Mouse (Mus musculus) small intestine, adult 2 months (tissue): ENCODE measurements around the gene Ubap2l.

ENCODE experiments used
- CTCF ChIP-seq: fragments of 200-500 bp; IDR thresholded peaks from 2 replicates; pipeline ENCODE4 v1.5.1; 2012; ENCODE audit warnings: low read depth, mild to moderate bottlenecking, control low read depth, inconsistent platforms, low read length, moderate library complexity, mixed read lengths; ENCODE audit not compliant: insufficient replicate concordance, insufficient read length; ENCODE audit errors: extremely low read depth
- POLR2A ChIP-seq: fragments of 200-500 bp; IDR thresholded peaks from 2 replicates; pipeline ENCODE4 v1.6.1; 2012; ENCODE audit warnings: low read depth, mild to moderate bottlenecking, control low read depth, inconsistent platforms, low read length, moderate library complexity

DNA sequence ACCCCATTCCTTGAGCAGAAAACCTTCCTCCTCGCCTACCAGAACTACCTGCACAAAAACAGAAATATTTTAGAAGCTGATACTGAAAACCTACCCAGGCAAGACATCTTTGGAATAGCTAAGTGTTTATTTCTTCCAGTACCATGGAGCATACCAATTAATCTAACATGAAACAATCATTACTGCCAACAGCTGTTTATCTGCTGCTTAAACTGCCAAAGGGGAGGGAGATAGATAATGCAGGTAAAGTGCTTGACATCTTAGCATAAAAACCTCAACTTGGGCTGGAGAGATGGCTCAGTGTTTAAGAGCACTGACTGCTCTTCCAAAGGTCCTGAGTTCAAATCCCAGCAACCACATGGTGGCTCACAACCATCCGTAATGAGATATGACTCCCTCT, 17.8 kb downstream of the Ubap2l start:
- TF ChIP-seq CTCF = no peak
- TF ChIP-seq POLR2A = no peak
